Comparison of ENCODE assay signal across 11 mouse cellular contexts in genomic region chr12:69190522-69190921, GRCm38 (mm10). TPM values are rescaled to one million over a fixed set of nuclear protein-coding genes. Genes with fewer than 3 reads are reported as not detected.
DNase-seq lines count a peak whose midpoint lies in the region; ATAC-seq lines count a peak whose summit lies in the region.
"Had no signal": no experiment of that assay in that cellular context is flagged by ENCODE, and none has a peak within 500 bp of the region (broad histone marks: within the 10 kb centered on the region; RNA-seq: fewer than 3 reads in every experiment).

No protein-coding gene starts in this region.

- no peaks in the 10 kb centered on the region for H3K9me3 ChIP-seq in hindbrain, embryonic 16.5 days (ENCODE audit: control insufficient read depth, low read length)
- H3K9me3 ChIP-seq in hindbrain, embryonic 14.5 days (ENCODE audit: control insufficient read depth, low read length), result no peaks in the 10 kb centered on the region
- no peaks in the 10 kb centered on the region for H3K9me3 ChIP-seq in midbrain, embryonic 15.5 days
- H3K9me3 ChIP-seq in midbrain, embryonic 16.5 days (replicated peaks; ENCODE audit: control insufficient read depth, low read length, poor library complexity, severe bottlenecking), result no peaks in the 10 kb centered on the region
- H3K9me3 ChIP-seq: hindbrain, embryonic 15.5 days had no signal

- H3K27ac ChIP-seq in hindbrain, embryonic 16.5 days (ENCODE audit: low read depth, low read length), result no peak overlapping the region
- H3K27ac ChIP-seq in hindbrain, embryonic 14.5 days, result no peak overlapping the region
- no peak overlapping the region for H3K27ac ChIP-seq in midbrain, embryonic 15.5 days
- H3K27ac ChIP-seq in midbrain, embryonic 16.5 days (ENCODE audit: low read length), result no peak overlapping the region
- H3K27ac ChIP-seq: hindbrain, embryonic 15.5 days had no signal

- H3K4me2 ChIP-seq in hindbrain, embryonic 16.5 days (ENCODE audit: low read length), result no peak overlapping the region
- H3K4me2 ChIP-seq in hindbrain, embryonic 14.5 days (replicated peaks), result no peak overlapping the region
- H3K4me2 ChIP-seq in midbrain, embryonic 15.5 days, result no peak overlapping the region
- H3K4me2 ChIP-seq in midbrain, embryonic 16.5 days (ENCODE audit: low read length), result no peak overlapping the region
- H3K4me2 ChIP-seq: hindbrain, embryonic 15.5 days had no signal

- H3K9ac ChIP-seq in hindbrain, embryonic 16.5 days (ENCODE audit: low read depth, low read length), result no peak overlapping the region
- no peak overlapping the region for H3K9ac ChIP-seq in hindbrain, embryonic 14.5 days
- H3K9ac ChIP-seq in midbrain, embryonic 15.5 days, result no peak overlapping the region
- H3K9ac ChIP-seq in midbrain, embryonic 16.5 days (ENCODE audit: low read depth, low read length), result no peak overlapping the region
- H3K9ac ChIP-seq: hindbrain, embryonic 15.5 days had no signal

- H3K36me3 ChIP-seq in hindbrain, embryonic 16.5 days (ENCODE audit: control insufficient read depth, insufficient read depth, low read length), result peaks cover 9% of the 10 kb centered on the region
- H3K36me3 ChIP-seq in hindbrain, embryonic 14.5 days (replicated peaks; ENCODE audit: control insufficient read depth, insufficient read depth), result peaks cover 26% of the 10 kb centered on the region
- 0 out of 2 replicates have a peak, but pooled peaks cover 3% of the 10 kb centered on the region for H3K36me3 ChIP-seq in midbrain, embryonic 15.5 days (replicated peaks)
- peaks cover 5% of the 10 kb centered on the region; the same call in 1 of the 2 replicates for H3K36me3 ChIP-seq in midbrain, embryonic 16.5 days (ENCODE audit: control insufficient read depth, insufficient read depth, low read length)

- peaks cover 12% of the 10 kb centered on the region for H3K4me1 ChIP-seq in hindbrain, embryonic 16.5 days (ENCODE audit: control insufficient read depth, insufficient read depth, low read depth, low read length)
- peaks cover 13% of the 10 kb centered on the region for H3K4me1 ChIP-seq in hindbrain, embryonic 14.5 days (replicated peaks; ENCODE audit: control insufficient read depth, insufficient read depth, low read length)
- peaks cover 19% of the 10 kb centered on the region for H3K4me1 ChIP-seq in midbrain, embryonic 15.5 days
- H3K4me1 ChIP-seq in midbrain, embryonic 16.5 days (ENCODE audit: control insufficient read depth, insufficient read depth, low read length), result peaks cover 18% of the 10 kb centered on the region

- peak; percentile 24; the same call in 1 of the 2 replicates for ATAC-seq in hindbrain, embryonic 16.5 days
- no peak for ATAC-seq in hindbrain, embryonic 14.5 days (ENCODE audit: low FRiP score)
- ATAC-seq in midbrain, embryonic 15.5 days (replicated peaks), result peak; percentile 56; the same call in 1 of the 2 replicates
- no peak for ATAC-seq in midbrain, embryonic 16.5 days
- ATAC-seq in neutrophil, adult 5-6 weeks (ENCODE audit: extremely low read depth, insufficient number of reproducible peaks, low FRiP score, poor library complexity, severe bottlenecking), result 0 out of 2 replicates have a peak, but pooled peaks have one; percentile 44
- ATAC-seq: Patski had no signal

- H3K4me3 ChIP-seq in hindbrain, embryonic 16.5 days (ENCODE audit: low read length), result no peak overlapping the region
- H3K4me3 ChIP-seq in hindbrain, embryonic 14.5 days (replicated peaks; ENCODE audit: low read length), result no peak overlapping the region
- no peak overlapping the region for H3K4me3 ChIP-seq in midbrain, embryonic 15.5 days
- no peak overlapping the region for H3K4me3 ChIP-seq in midbrain, embryonic 16.5 days (ENCODE audit: low read depth, low read length)
- H3K4me3 ChIP-seq: hindbrain, embryonic 15.5 days had no signal

- no peaks in the 10 kb centered on the region for H3K27me3 ChIP-seq in hindbrain, embryonic 16.5 days (replicated peaks; ENCODE audit: control insufficient read depth, insufficient read depth, low read length)
- no peaks in the 10 kb centered on the region for H3K27me3 ChIP-seq in hindbrain, embryonic 14.5 days (ENCODE audit: control insufficient read depth, insufficient read depth, low read length)
- no peaks in the 10 kb centered on the region for H3K27me3 ChIP-seq in midbrain, embryonic 15.5 days (replicated peaks)
- H3K27me3 ChIP-seq in midbrain, embryonic 16.5 days (ENCODE audit: control insufficient read depth, insufficient read depth, low read depth, low read length), result no peaks in the 10 kb centered on the region
- H3K27me3 ChIP-seq: hindbrain, embryonic 15.5 days; Patski had no signal

- 96% methylated on average over 1 of the region's 1 CpGs for WGBS in hindbrain, embryonic 16.5 days
- 100% methylated on average over 1 of the region's 1 CpGs for WGBS in hindbrain, embryonic 14.5 days
- WGBS in midbrain, embryonic 15.5 days, result 98% methylated on average over 1 of the region's 1 CpGs
- 97% methylated on average over 1 of the region's 1 CpGs for WGBS in midbrain, embryonic 16.5 days

- no peak for DNase-seq in hindbrain, embryonic 14.5 days (ENCODE audit: low spot score)
- peak; percentile 44 for DNase-seq in T-cell, adult 2 months (ENCODE audit: low spot score)
- DNase-seq in MN1 (ENCODE audit: low spot score), result no peak
- no peak for DNase-seq in urinary bladder, adult 2 months (ENCODE audit: low spot score)
- DNase-seq: right cerebral cortex, postnatal 25 days had no signal

RNA-seq across cellular contexts. Expression of gene Gm49383, which starts 6.4 kb away (rescaled TPM):
- 13.6 and 15.3 TPM in 2 replicates for polyA plus RNA-seq in hindbrain, embryonic 16.5 days (2015; fragmentation: Nextera tagmentation; extraction: Ambion mirVana)
- polyA plus RNA-seq in hindbrain, embryonic 14.5 days (2014; fragmentation: Nextera tagmentation; extraction: Ambion mirVana), result 12.7 and 15.3 TPM in 2 replicates
- polyA plus RNA-seq in midbrain, embryonic 15.5 days (2015; fragmentation: Nextera tagmentation; extraction: Ambion mirVana), result 12.7 and 14.6 TPM in 2 replicates
- polyA plus RNA-seq in midbrain, embryonic 16.5 days (2015; fragmentation: Nextera tagmentation; extraction: Ambion mirVana), result 11.8 and 14.7 TPM in 2 replicates
- 5.3 and 9.4 TPM in 2 replicates for total RNA-seq in neutrophil, adult 5-6 weeks (2017)
- polyA plus RNA-seq in urinary bladder, adult 2 months (2012; rRNA removed), result 1.3 and 2.1 TPM in 2 replicates

RNA-seq across cellular contexts. Expression of gene Mgat2, which starts 6.6 kb away (rescaled TPM):
- 31.4 and 35.8 TPM in 2 replicates for polyA plus RNA-seq in hindbrain, embryonic 16.5 days (2015; fragmentation: Nextera tagmentation; extraction: Ambion mirVana)
- polyA plus RNA-seq in hindbrain, embryonic 14.5 days (2014; fragmentation: Nextera tagmentation; extraction: Ambion mirVana), result 41.1 and 45.4 TPM in 2 replicates
- polyA plus RNA-seq in midbrain, embryonic 15.5 days (2015; fragmentation: Nextera tagmentation; extraction: Ambion mirVana), result 38.5 and 39.4 TPM in 2 replicates
- 30.6 and 34.7 TPM in 2 replicates for polyA plus RNA-seq in midbrain, embryonic 16.5 days (2015; fragmentation: Nextera tagmentation; extraction: Ambion mirVana)
- 44.6 and 47.5 TPM in 2 replicates for total RNA-seq in neutrophil, adult 5-6 weeks (2017)
- 27.3 and 27.4 TPM in 2 replicates for polyA plus RNA-seq in urinary bladder, adult 2 months (2012; rRNA removed)

RNA-seq across cellular contexts. Expression of gene Rpl36al, which starts 6.6 kb away (rescaled TPM):
- 296 and 328 TPM in 2 replicates for polyA plus RNA-seq in hindbrain, embryonic 16.5 days (2015; fragmentation: Nextera tagmentation; extraction: Ambion mirVana)
- polyA plus RNA-seq in hindbrain, embryonic 14.5 days (2014; fragmentation: Nextera tagmentation; extraction: Ambion mirVana), result 362 and 438 TPM in 2 replicates
- polyA plus RNA-seq in midbrain, embryonic 15.5 days (2015; fragmentation: Nextera tagmentation; extraction: Ambion mirVana), result 274 and 297 TPM in 2 replicates
- 286 and 296 TPM in 2 replicates for polyA plus RNA-seq in midbrain, embryonic 16.5 days (2015; fragmentation: Nextera tagmentation; extraction: Ambion mirVana)
- total RNA-seq in neutrophil, adult 5-6 weeks (2017), result 301 and 317 TPM in 2 replicates
- 607 and 659 TPM in 2 replicates for polyA plus RNA-seq in urinary bladder, adult 2 months (2012; rRNA removed)

RNA-seq across cellular contexts. Expression of gene Dnaaf2, which starts 7.7 kb away (rescaled TPM):
- 6.8 and 7.1 TPM in 2 replicates for polyA plus RNA-seq in hindbrain, embryonic 16.5 days (2015; fragmentation: Nextera tagmentation; extraction: Ambion mirVana)
- polyA plus RNA-seq in hindbrain, embryonic 14.5 days (2014; fragmentation: Nextera tagmentation; extraction: Ambion mirVana), result 5.7 and 7.0 TPM in 2 replicates
- 8.2 and 8.5 TPM in 2 replicates for polyA plus RNA-seq in midbrain, embryonic 15.5 days (2015; fragmentation: Nextera tagmentation; extraction: Ambion mirVana)
- polyA plus RNA-seq in midbrain, embryonic 16.5 days (2015; fragmentation: Nextera tagmentation; extraction: Ambion mirVana), result 5.9 and 6.4 TPM in 2 replicates
- 0.74 and 0.93 TPM in 2 replicates for total RNA-seq in neutrophil, adult 5-6 weeks (2017)
- polyA plus RNA-seq in urinary bladder, adult 2 months (2012; rRNA removed), result 2.8 TPM in 2 replicates

RNA-seq across cellular contexts. Expression of gene Gm49384, which starts 13.5 kb away (rescaled TPM):
- 10.8 and 11.6 TPM in 2 replicates for polyA plus RNA-seq in hindbrain, embryonic 16.5 days (2015; fragmentation: Nextera tagmentation; extraction: Ambion mirVana)
- polyA plus RNA-seq in hindbrain, embryonic 14.5 days (2014; fragmentation: Nextera tagmentation; extraction: Ambion mirVana), result 10.4 and 12.5 TPM in 2 replicates
- polyA plus RNA-seq in midbrain, embryonic 15.5 days (2015; fragmentation: Nextera tagmentation; extraction: Ambion mirVana), result 9.0 and 12.4 TPM in 2 replicates
- 9.8 and 13.1 TPM in 2 replicates for polyA plus RNA-seq in midbrain, embryonic 16.5 days (2015; fragmentation: Nextera tagmentation; extraction: Ambion mirVana)
- 6.3 and 10.5 TPM in 2 replicates for total RNA-seq in neutrophil, adult 5-6 weeks (2017)
- 3.6 and 4.1 TPM in 2 replicates for polyA plus RNA-seq in urinary bladder, adult 2 months (2012; rRNA removed)

Comparison
In these comparisons a context has a peak if more than half of its experiments do, and no peak if none do; other contexts are left out.
1. ATAC-seq: peak in hindbrain, embryonic 16.5 days (single experiment), midbrain, embryonic 15.5 days (single experiment) and neutrophil, adult 5-6 weeks (single experiment); none in hindbrain, embryonic 14.5 days (single experiment) and midbrain, embryonic 16.5 days (single experiment).